Mouse (Mus musculus) pancreas, adult 10 weeks (tissue): ENCODE data around the gene Tcf7l1. TPM values are rescaled to one million over a fixed set of nuclear protein-coding genes. Genes with fewer than 3 reads are reported as not detected.

Experiments used
- polyA plus RNA-seq: library from polyadenylated mRNA; stranded (reverse); fragments of 350-450 nt; fragmentation: Illumina TruSeq; extraction: RNeasy Lipid Tissue Mini Kit (QIAGEN cat#74804); gene quantifications from one replicate; pipeline ENCODE4 v1.2.3, GENCODE M21; 2015; ENCODE audit warnings: low read depth, low replicate concordance; ENCODE audit not compliant: insufficient read depth

The Tcf7l1 gene
- 5.9 TPM for polyA plus RNA-seq

GRCm38 (mm10) chr6:72788892-72789699 lies at the start of gene Tcf7l1:
Tcf7l1 (minus strand) TSS chr6:72789254.

DNA sequence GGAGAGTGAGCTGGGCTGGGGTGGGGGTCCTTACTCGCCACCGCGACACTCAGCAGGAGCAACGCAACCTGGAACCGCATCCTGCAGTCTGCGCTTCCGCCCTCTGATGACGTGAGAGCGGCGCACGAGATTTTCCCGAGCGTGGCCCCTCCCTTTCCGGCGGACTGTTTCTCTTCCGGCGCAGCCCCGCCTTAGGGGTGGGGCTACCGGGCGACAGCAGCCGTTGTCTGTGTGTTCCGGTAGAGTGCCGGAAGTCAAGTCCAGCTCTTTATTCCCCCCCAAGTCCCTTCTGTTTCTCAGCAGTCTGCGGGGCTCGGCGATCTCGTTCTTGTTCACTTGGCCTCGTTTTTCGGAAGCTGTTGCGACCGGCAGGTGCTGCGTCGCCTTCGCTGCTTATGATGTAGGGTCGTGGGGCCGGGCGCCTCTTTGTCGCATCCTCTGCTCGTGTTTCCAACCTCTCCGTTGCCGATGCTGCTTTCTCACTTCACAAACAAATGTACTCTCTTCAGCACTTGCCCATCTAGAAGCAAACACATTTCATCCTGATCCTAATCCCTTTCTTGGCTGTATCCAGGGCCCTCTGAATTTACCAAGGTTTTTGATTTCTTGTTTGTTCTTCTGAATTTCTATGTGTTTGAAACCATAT lies 172.3 kb downstream of the Tcf7l1 start, which contains the start of gene Tgoln1:
Gene Tgoln1, minus strand, starts transcription at position 358 of the 646 bp plus-strand sequence.

DNA sequence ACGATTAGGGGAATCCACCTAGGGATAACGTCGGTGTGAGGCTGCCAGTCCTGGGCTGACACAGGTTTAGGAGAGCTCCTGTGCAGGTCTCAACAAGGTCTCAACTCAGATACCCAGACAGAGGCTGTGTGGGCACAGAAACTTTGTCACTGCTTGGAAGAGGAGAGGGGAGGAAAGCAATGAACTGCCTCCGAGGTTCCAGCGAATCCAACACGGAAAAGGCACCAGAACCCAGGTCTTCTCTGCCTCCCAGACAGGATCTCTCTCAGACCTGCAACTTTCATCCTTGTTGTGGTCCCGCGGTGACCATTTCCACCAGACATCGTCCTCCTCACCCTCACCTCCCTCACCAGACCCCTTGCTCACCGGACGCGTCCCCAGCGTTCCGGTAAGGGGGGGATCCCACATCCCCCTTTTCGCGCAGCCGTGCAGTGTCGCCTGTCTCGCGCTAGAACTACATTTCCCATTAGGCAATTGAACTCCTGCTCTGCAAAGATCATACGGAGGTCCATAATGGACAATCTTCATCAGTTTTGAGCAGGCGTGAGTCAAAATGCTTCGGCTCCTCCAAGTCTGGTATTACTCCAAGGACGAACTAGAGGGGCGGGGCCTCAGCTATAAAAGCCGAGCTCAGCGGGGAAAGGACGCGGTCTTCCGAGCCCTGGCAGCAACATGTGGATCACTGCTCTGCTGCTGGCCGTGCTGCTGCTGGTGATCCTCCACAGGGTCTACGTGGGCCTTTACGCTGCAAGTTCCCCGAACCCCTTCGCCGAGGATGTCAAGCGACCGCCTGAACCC lies 190.9 kb downstream of the Tcf7l1 start, which contains the start of the genes Elmod3 and Retsat:
Gene Elmod3, minus strand, starts transcription at position 458 of the 798 bp plus-strand sequence.
Gene Retsat, plus strand, starts transcription at position 520 of the 798 bp plus-strand sequence.

Other genes starting within 250 kb of the Tcf7l1 start
- 10.7 TPM for gene Capg, start 244.9 kb downstream of the Tcf7l1 start, polyA plus RNA-seq
- 4.6 TPM for gene Elmod3, start 190.8 kb downstream of the Tcf7l1 start, polyA plus RNA-seq
- 5.3 TPM for gene Retsat, start 190.8 kb downstream of the Tcf7l1 start, polyA plus RNA-seq
- 20.0 TPM for gene Tgoln1, start 172.3 kb downstream of the Tcf7l1 start, polyA plus RNA-seq
- 13.2 TPM for gene Kcmf1, start 110.7 kb upstream of the Tcf7l1 start, polyA plus RNA-seq
- 142 TPM for gene Tmsb10, start 169.5 kb upstream of the Tcf7l1 start, polyA plus RNA-seq